Mouse (Mus musculus) right cerebral cortex, postnatal 36 days (tissue): ENCODE data around the gene Saal1.
"Not testable (repeated sequence)": the region's sequence is repeated elsewhere in the genome, so short reads cannot be mapped to it uniquely, and the experiment has no call there.

Experiments
- DNase-seq, 2 experiments: peaks; one replicate each; pipeline ENCODE4 v3.0.0; 2022; ENCODE audit warnings: low spot score in 2 of 2, mixed read lengths in 1 of 2

The Saal1 gene

DNA sequence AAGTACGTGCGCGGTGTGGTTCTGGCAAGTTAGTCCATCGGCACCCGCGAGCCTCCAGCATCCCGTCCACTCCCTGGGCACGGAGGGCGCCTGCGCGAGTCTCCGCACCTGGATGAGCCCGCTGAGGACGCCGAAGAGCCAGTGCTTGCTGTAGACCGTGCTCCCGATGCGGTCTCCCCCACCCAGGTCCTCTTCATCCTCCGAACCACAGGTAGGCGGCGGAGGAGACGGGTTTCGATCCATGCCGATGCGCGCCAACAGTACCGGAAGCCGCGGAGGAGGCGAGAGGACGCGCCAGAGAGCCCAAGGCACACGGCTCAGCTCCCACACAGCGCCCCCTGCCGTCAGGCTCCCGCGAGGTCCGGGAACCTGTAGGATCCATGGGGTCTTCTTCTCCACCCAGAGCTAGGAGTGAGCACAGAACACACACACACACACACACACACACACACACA, at the start of gene Saal1:
Gene Saal1, minus strand, starts transcription at position 291 of the 455 bp plus-strand sequence.
- peak; percentile 57 to 72 for DNase-seq

- DNase-seq = no peak
These were observed 41.0 kb upstream of the Saal1 start, which contains the start of gene Saa2 for GRCm38 (mm10) chr7:46751490-46751889. TSS of gene Saa2 (plus strand) at chr7:46751790.

DNA sequence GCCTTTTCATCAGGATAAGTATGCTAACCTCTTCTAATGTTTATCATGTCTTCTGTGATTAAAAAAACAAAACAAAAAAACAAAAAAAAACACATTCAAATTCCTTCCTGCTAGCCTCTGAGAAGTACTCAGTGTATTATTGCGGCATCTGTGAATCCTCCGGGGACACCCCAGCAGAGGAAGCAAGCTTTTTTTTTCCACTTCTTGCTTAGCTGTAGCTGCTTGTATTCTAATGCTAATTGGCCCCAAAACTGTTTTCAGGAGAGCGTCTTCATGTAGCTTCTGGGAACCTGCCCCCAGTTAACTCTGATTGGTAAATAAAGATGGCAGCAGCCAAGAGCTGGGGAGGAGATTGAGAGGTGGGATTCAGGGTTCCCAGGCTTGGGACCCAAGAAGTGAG, 38.0 kb upstream of the Saal1 start:
- no peak for DNase-seq

DNA sequence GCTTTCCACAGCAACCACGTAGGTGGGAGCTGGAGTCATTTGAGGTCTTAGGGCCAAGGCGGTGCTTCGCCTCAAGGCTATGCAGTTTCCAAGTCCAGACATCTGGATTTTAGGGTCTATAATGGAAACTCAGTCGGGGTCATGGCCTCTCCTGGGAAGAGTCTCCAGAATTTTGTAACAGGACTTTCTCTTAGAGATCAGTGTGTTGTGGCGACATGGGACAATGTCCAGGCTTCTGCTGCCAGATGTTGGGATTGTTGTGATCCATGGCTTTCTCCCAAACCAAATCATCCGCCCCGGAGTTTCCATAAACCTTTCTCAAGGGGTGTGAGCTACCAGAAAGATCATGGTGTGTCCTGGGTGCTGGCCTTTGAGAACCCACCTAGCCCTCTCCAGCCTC, 35.9 kb upstream of the Saal1 start:
- no peak for DNase-seq

DNA sequence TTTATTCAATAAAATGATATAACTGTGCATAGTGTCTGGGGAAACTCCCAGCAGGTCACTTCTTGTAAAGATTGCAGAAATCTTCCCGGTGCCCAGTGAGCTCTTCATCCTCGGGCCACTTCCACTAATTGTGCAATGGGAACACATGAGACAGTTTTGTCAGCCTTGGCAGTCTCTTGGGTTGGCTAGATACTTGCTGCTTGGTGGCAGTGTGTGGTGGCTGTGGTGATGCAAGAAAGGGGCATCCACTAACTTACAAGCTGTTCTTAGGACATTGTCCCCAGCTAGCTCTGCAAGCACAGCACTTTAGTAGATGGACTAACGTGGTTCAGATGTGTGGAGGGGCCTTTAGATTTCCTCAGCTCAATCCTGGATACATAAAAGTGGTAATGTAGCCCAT, 35.3 kb upstream of the Saal1 start:
- DNase-seq = no peak

- DNase-seq = not testable (repeated sequence)
These were observed 32.4 kb upstream of the Saal1 start, which contains the start of gene Saa1 for GRCm38 (mm10) chr7:46742880-46743279. TSS of gene Saa1 (minus strand) at chr7:46742980.

GRCm38 (mm10) chr7:46740041-46740440, 29.6 kb upstream of the Saal1 start:
- DNase-seq = not testable (repeated sequence)

- no peak for DNase-seq
These were observed 28.3 kb upstream of the Saal1 start for GRCm38 (mm10) chr7:46738561-46739460.

DNA sequence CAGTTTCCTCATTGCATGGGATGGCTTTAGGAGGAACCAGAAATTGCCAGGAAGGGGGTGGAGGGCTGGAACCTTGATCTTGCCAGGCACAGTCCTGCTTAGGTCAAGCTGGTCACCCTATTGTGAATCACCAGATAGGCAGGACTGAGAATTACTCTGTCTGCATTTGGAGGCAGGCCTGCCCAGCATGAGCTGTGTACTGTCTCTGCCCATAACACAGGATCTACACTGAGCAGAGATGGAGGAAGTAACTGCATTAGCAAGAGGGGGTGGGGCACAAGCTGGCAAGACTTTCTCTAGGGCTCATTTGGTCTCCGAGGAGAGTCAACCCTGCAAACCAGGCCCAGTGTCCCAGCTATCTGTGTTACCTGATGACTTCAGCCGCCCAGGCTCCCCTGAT, 24.5 kb upstream of the Saal1 start:
- no peak for DNase-seq

DNA sequence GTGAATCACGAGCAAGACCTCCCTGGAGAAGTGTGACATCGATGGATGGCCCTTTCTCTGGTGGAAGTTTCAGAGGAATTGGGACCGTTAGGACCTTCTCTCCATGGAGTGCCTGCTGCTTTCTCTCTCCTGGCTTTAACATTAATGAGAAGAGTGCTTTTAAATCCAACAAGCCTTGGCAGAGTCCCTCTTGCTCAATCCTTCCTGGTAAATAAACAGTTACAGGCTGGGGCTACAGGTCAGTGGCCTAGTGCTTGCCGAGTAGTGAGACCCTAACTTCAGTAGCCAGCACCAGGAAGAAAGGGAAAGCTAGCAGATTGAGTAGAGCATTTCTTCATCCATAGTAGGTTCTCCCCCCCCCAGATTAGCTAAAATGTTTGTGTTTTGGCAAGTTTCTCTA, 22.0 kb upstream of the Saal1 start, which contains the start of gene Saa4:
Gene Saa4, minus strand, starts transcription at position 146 of the 400 bp plus-strand sequence.
- DNase-seq = no peak

GRCm38 (mm10) chr7:46727584-46727983, 17.1 kb upstream of the Saal1 start:
- no peak for DNase-seq

DNA sequence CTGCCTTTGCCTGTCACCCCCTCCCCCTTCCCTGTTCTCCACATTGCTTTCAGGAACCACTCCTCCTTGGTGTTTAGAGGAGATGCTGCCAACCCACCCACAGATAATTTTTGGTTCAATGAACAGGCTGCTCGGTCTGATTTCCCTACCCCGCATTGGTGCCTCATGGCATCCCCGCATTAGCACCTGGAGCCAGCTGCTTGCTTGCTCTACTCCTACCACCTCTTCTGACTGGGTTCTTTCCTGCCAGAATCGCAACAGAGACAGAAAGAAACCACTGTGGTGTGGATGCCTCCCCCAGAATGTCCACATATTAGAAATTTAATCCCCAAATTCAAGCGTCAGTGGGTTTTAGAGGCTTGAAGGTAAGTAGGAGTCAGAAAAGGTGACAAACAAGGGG, 13.9 kb upstream of the Saal1 start:
- peak in 1 of 2 experiments; percentile 20 for DNase-seq

DNA sequence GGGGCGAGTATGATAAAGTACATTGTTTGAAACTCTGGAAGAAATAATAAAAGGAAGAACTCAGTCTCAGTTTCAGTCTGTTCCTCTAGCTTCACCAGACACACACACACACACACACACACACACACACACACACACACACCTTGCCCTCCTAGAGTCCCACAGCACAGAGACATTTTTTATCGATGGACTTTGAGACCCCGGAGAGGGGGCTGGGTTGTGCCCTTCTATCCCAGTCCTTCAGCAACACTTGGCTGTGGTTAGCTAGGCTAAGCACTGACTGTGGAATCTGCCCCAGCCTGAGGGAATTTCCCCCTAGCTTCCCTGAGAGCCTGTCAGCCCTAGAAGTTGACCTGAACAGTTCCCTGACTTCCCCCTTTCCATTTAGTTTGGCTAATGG, 13.4 kb upstream of the Saal1 start:
- no peak for DNase-seq

GRCm38 (mm10) chr7:46723354-46723753, 12.9 kb upstream of the Saal1 start:
- DNase-seq = no peak

DNA sequence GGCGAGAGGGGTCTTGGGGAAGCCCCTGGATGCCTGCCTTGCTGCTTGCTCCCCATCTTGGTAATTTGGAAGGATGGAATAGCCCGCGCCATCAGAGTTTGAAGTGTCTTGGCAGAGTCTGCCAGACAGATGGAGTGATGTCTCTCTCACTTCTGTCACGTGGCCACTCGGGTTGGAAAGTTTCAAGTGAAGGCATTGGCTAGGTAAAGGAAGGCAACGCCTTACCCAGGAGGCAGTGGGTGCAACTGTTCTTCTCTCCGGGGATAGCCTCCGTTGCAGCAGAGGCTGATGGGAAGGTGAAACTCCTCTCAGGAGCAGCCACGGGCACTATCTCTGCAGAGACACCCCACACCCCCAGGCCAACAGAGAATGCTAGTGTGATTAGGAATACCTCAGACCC, 10.0 kb upstream of the Saal1 start:
- DNase-seq = no peak

DNA sequence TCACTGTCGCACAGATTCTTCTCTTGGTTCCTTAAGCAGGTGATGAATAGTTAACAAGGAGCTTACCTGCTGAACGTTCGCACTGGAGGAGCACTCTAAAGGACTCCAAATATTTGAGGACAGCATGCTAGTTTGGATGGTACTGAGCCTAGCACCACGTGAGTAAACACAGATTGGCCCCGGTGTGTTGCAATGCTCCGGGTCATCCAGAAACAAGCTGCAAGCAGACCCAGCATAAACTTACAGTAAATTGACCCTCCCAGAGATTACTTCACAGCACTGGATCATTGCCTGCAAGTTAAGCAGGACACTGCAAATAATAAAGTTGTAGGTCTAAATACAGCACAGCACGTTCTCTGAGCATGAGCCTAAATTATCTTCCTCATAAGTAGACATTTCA, 9.0 kb upstream of the Saal1 start:
- DNase-seq = no peak

- no peak for DNase-seq
These were observed 8.3 kb upstream of the Saal1 start for GRCm38 (mm10) chr7:46718591-46719270.

GRCm38 (mm10) chr7:46716897-46717296, 6.4 kb upstream of the Saal1 start:
- no peak for DNase-seq

- no peak for DNase-seq
These were observed 5.1 kb upstream of the Saal1 start, which contains the start of gene Saa3 for GRCm38 (mm10) chr7:46715600-46715999. TSS of gene Saa3 (minus strand) at chr7:46715700.

- peak in 1 of 2 experiments; percentile 21 for DNase-seq
These were observed 4.0 kb upstream of the Saal1 start for GRCm38 (mm10) chr7:46714518-46714917.

- DNase-seq = no peak
These were observed 1.8 kb upstream of the Saal1 start for GRCm38 (mm10) chr7:46712250-46712649.

- DNase-seq = no peak
These were observed 9.9 kb downstream of the Saal1 start for GRCm38 (mm10) chr7:46700521-46701025.
